Comparison of ENCODE assay signal across 28 mouse cellular contexts in genomic region chr16:21280200-21280627, GRCm38 (mm10).
DNase-seq lines count a peak whose midpoint lies in the region; ATAC-seq and TF ChIP-seq lines count a peak whose summit lies in the region.
"Had no signal": no experiment of that assay in that cellular context is flagged by ENCODE, and none has a peak within 500 bp of the region (broad histone marks: within the 10 kb centered on the region; RNA-seq: fewer than 3 reads in every experiment).

No protein-coding gene starts in this region.

- intact Hi-C loops in heart, postnatal 10 days (cut with DNase I), result no loop called here

- 78% methylated on average over 4 of the region's 4 CpGs for WGBS in heart, embryonic 10.5 days
- WGBS in embryonic facial prominence, embryonic 10.5 days, result 87% methylated on average over 4 of the region's 4 CpGs
- WGBS in limb, embryonic 12.5 days, result 66% methylated on average over 4 of the region's 4 CpGs
- WGBS in kidney, adult 2 months, result 92% methylated on average over 4 of the region's 4 CpGs

- no peak overlapping the region for H3K4me2 ChIP-seq in limb, embryonic 12.5 days
- H3K4me2 ChIP-seq: embryonic facial prominence, embryonic 15.5 days; heart, embryonic 12.5 days; heart, embryonic 15.5 days; hindbrain, embryonic 14.5 days had no signal

- TF ChIP-seq POLR2A in kidney, adult 2 months (IDR thresholded peaks at IDR 0.05; ENCODE audit: low read depth, low read length), result no peak

- H3K27me3 ChIP-seq in heart, embryonic 10.5 days (ENCODE audit: insufficient read depth, poor library complexity, severe bottlenecking), result peaks cover 19% of the 10 kb centered on the region; the same call in 1 of the 2 replicates
- H3K27me3 ChIP-seq in embryonic facial prominence, embryonic 10.5 days (replicated peaks; ENCODE audit: low read depth, poor library complexity, severe bottlenecking), result peaks cover 38% of the 10 kb centered on the region
- H3K27me3 ChIP-seq in limb, embryonic 12.5 days, result no peaks in the 10 kb centered on the region
- H3K27me3 ChIP-seq in kidney, adult 2 months (replicated peaks; ENCODE audit: control insufficient read depth, insufficient read depth, low read length), result no peaks in the 10 kb centered on the region
- H3K27me3 ChIP-seq: embryonic facial prominence, embryonic 15.5 days had no signal

- no peak overlapping the region for H3K9ac ChIP-seq in limb, embryonic 12.5 days (replicated peaks)
- H3K9ac ChIP-seq: embryonic facial prominence, embryonic 15.5 days; forebrain, postnatal 0 days; heart, embryonic 12.5 days; heart, embryonic 15.5 days; hindbrain, embryonic 14.5 days had no signal

- H3K9me3 ChIP-seq in heart, embryonic 10.5 days, result 0 out of 2 replicates have a peak, but pooled peaks cover 3% of the 10 kb centered on the region
- H3K9me3 ChIP-seq in embryonic facial prominence, embryonic 10.5 days, result peaks cover 13% of the 10 kb centered on the region
- peaks cover 11% of the 10 kb centered on the region; the same call in 1 of the 2 replicates for H3K9me3 ChIP-seq in limb, embryonic 12.5 days
- H3K9me3 ChIP-seq: embryonic facial prominence, embryonic 15.5 days; heart, embryonic 15.5 days had no signal

- ATAC-seq in limb, embryonic 12.5 days (ENCODE audit: insufficient number of reproducible peaks, insufficient read depth, low FRiP score, low TSS enrichment, low read depth), result no peak
- ATAC-seq: forebrain, embryonic 14.5 days; forebrain, postnatal 0 days; hindbrain, postnatal 0 days had no signal

- H3K4me3 ChIP-seq in heart, embryonic 10.5 days, result no peak overlapping the region
- H3K4me3 ChIP-seq in embryonic facial prominence, embryonic 10.5 days, result no peak overlapping the region
- H3K4me3 ChIP-seq in limb, embryonic 12.5 days (replicated peaks), result no peak overlapping the region
- no peak overlapping the region for H3K4me3 ChIP-seq in kidney, adult 2 months (ENCODE audit: insufficient read depth, low read depth, low read length)
- H3K4me3 ChIP-seq: embryonic facial prominence, embryonic 15.5 days; gastrocnemius, adult 2 months; heart, embryonic 12.5 days; heart, embryonic 15.5 days had no signal

- H3K27ac ChIP-seq in heart, embryonic 10.5 days, result peak overlapping the region; percentile 16; the same call in 1 of the 2 replicates
- 0 out of 2 replicates have a peak overlapping the region, but pooled peaks have one; percentile 1 for H3K27ac ChIP-seq in embryonic facial prominence, embryonic 10.5 days (replicated peaks)
- peak overlapping the region; percentile 66 for H3K27ac ChIP-seq in limb, embryonic 12.5 days
- no peak overlapping the region for H3K27ac ChIP-seq in kidney, adult 2 months (ENCODE audit: insufficient read depth, low read depth, low read length)
- H3K27ac ChIP-seq: embryonic facial prominence, embryonic 15.5 days; gastrocnemius, adult 2 months; heart, embryonic 15.5 days; hindbrain, embryonic 14.5 days; hindbrain, postnatal 0 days had no signal

- H3K4me1 ChIP-seq in heart, embryonic 10.5 days, result peaks cover 56% of the 10 kb centered on the region
- H3K4me1 ChIP-seq in embryonic facial prominence, embryonic 10.5 days, result peaks cover 50% of the 10 kb centered on the region
- peaks cover 53% of the 10 kb centered on the region for H3K4me1 ChIP-seq in limb, embryonic 12.5 days (replicated peaks)
- H3K4me1 ChIP-seq in kidney, adult 2 months (ENCODE audit: control insufficient read depth, insufficient read depth, low read length), result no peaks in the 10 kb centered on the region

- DNase-seq in heart, embryonic 10.5 days (ENCODE audit: low spot score), result no peak
- no peak for DNase-seq in heart, postnatal 10 days
- DNase-seq in lung, postnatal 36 days, result peak; percentile 42
- DNase-seq in lung, postnatal 4 days, result no peak
- DNase-seq in embryonic facial prominence, embryonic 10.5 days (ENCODE audit: low spot score), result no peak
- no peak for DNase-seq in kidney, adult 2 months
- no peak for DNase-seq in thymus, postnatal 10 days (ENCODE audit: low spot score in 2 of 2)
- DNase-seq: adrenal gland, adult 2 months; adrenal gland, postnatal 14 days; B cell, adult 2 months; cerebellum, adult 11 months; cerebellum, adult 2 months; cerebellum, adult 9-11 months; cerebellum, postnatal 36 days; embryo, embryonic 11 days; forebrain, postnatal 0 days; gastrocnemius, adult 2 months; gastrocnemius, postnatal 14 days; heart, adult 11 months; heart, postnatal 14 days; heart, postnatal 4 days had no signal

- no peak for TF ChIP-seq CTCF in kidney, adult 2 months (conservative IDR thresholded peaks at IDR 0.05; ENCODE audit: insufficient read depth, insufficient read length, low read depth, low read length)

- H3K36me3 ChIP-seq in heart, embryonic 10.5 days, result no peaks in the 10 kb centered on the region
- no peaks in the 10 kb centered on the region for H3K36me3 ChIP-seq in embryonic facial prominence, embryonic 10.5 days (replicated peaks)
- H3K36me3 ChIP-seq in limb, embryonic 12.5 days, result no peaks in the 10 kb centered on the region
- H3K36me3 ChIP-seq in kidney, adult 2 months (ENCODE audit: control insufficient read depth, insufficient read depth, low read length), result no peaks in the 10 kb centered on the region
- H3K36me3 ChIP-seq: embryonic facial prominence, embryonic 15.5 days; heart, embryonic 12.5 days; heart, embryonic 15.5 days had no signal
